Mouse (Mus musculus) myocyte (in vitro differentiated cells): Measurements from ENCODE around the gene Cnp.

Experiments used
- POLR2A ChIP-seq: IDR thresholded peaks from one replicate; pipeline ENCODE4 v1.6.1; 2011; ENCODE audit warnings: low read depth, mild to moderate bottlenecking, control low read depth, moderate library complexity; ENCODE audit not compliant: insufficient read length
- POLR2AphosphoS2 ChIP-seq: IDR thresholded peaks from one replicate; pipeline ENCODE4 v1.6.1; 2011; ENCODE audit warnings: low read depth, control low read depth; ENCODE audit not compliant: insufficient read length
- USF1 ChIP-seq: IDR thresholded peaks from one replicate; pipeline ENCODE4 v1.6.1; 2011; ENCODE audit warnings: low read depth, mild to moderate bottlenecking, control low read depth, moderate library complexity

- TF ChIP-seq POLR2A = no peak
- TF ChIP-seq USF1 = no peak
- no peak for TF ChIP-seq POLR2AphosphoS2
These were observed 49.6 kb upstream of the Cnp start for GRCm38 (mm10) chr11:100524987-100525630.
